Mouse (Mus musculus) erythroblast, adult 5-6 weeks (primary cell): ENCODE data around the gene Strn3. TPM values are rescaled to one million over a fixed set of nuclear protein-coding genes. Genes with fewer than 3 reads are reported as not detected.
"Not testable (repeated sequence)": the region's sequence is repeated elsewhere in the genome, so short reads cannot be mapped to it uniquely, and the experiment has no call there.

Experiments used
- ATAC-seq: replicated peaks from 2 replicates; pipeline ENCODE4 v1.8.0; 2016; ENCODE audit warnings: moderate number of reproducible peaks, mild to moderate bottlenecking, moderate TSS enrichment, inconsistent platforms; ENCODE audit not compliant: poor library complexity, low FRiP score, severe bottlenecking
- total RNA-seq, 2 experiments: library from RNA; stranded (forward) in 1 of 2; stranded (reverse) in 1 of 2; fragments of 150-400 nt in 1 of 2; fragments of 200-764, 138-1000 nt in 1 of 2; gene quantifications; 2 replicates each; pipeline versions ENCODE4 v1.2.3 to v1.2.4; 2015 to 2017; ENCODE audit warnings: low replicate concordance in 2 of 2

The Strn3 gene
- total RNA-seq, 2 experiments from 2014 or later, result 26.3 to 77.8 TPM

- ATAC-seq, result no peak
These were observed 68.4 kb downstream of the Strn3 start for GRCm38 (mm10) chr12:51623366-51623694.

GRCm38 (mm10) chr12:51622670-51623365 lies 68.9 kb downstream of the Strn3 start:
- ATAC-seq, result no peak

- ATAC-seq, result no peak
These were observed 70.5 kb downstream of the Strn3 start for GRCm38 (mm10) chr12:51621161-51621560.

- ATAC-seq, result no peak
These were observed 71.1 kb downstream of the Strn3 start for GRCm38 (mm10) chr12:51620572-51620971.

GRCm38 (mm10) chr12:51612361-51612760 lies 79.3 kb downstream of the Strn3 start:
- ATAC-seq, result no peak

- ATAC-seq, result no peak
These were observed 85.6 kb downstream of the Strn3 start for GRCm38 (mm10) chr12:51606138-51606537.

- ATAC-seq, result no peak
These were observed 88.4 kb downstream of the Strn3 start for GRCm38 (mm10) chr12:51603306-51603705.

GRCm38 (mm10) chr12:51594030-51594470 lies 97.6 kb downstream of the Strn3 start:
- ATAC-seq, result no peak

- ATAC-seq, result no peak
These were observed 98.3 kb downstream of the Strn3 start, which contains the start of gene Coch for GRCm38 (mm10) chr12:51593229-51594029. Gene Coch (plus strand): TSS chr12:51593341.

GRCm38 (mm10) chr12:51592888-51593228 lies 98.8 kb downstream of the Strn3 start:
- ATAC-seq, result no peak

- ATAC-seq, result no peak
These were observed 99.8 kb downstream of the Strn3 start for GRCm38 (mm10) chr12:51591921-51592320.

- ATAC-seq, result no peak
These were observed 102.4 kb downstream of the Strn3 start for GRCm38 (mm10) chr12:51589263-51589662.

- ATAC-seq, result not testable (repeated sequence)
These were observed 113.9 kb downstream of the Strn3 start for GRCm38 (mm10) chr12:51577816-51578215.

GRCm38 (mm10) chr12:51572651-51573050 lies 119.0 kb downstream of the Strn3 start:
- no peak for ATAC-seq

- no peak for ATAC-seq
These were observed 121.8 kb downstream of the Strn3 start for GRCm38 (mm10) chr12:51569944-51570343.

- no peak for ATAC-seq
These were observed 122.2 kb downstream of the Strn3 start for GRCm38 (mm10) chr12:51569472-51569871.

- ATAC-seq, result no peak
These were observed 124.5 kb downstream of the Strn3 start for GRCm38 (mm10) chr12:51567225-51567624.

- ATAC-seq, result no peak
These were observed 130.3 kb downstream of the Strn3 start for GRCm38 (mm10) chr12:51561416-51561815.
